Mouse (Mus musculus) ovary, postnatal 14 days (tissue): ENCODE results near the gene Ciao2a.

Source experiments
- DNase-seq: peaks from one replicate; pipeline ENCODE4 v3.0.0; 2022; ENCODE audit warnings: low spot score

Gene Ciao2a

DNA sequence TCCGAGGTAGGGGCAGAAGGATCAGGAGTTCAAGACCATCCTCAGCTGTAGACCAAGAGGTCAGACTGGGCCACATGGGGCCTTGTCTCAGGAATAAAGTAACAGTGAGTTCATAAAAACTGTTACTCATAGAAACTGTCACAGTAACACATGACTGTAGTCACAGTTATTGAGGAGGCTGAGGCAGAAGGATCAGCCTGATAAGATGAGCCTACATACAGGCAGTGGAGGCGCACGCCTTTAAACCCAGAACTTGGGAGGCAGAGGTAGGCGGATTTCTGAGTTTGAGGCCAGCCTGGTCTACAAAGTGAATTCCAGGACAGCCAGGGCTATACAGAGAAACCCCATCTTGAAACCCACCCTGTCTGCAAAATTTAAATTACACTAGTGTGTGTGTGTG lies 6.3 kb upstream of the Ciao2a start:
- DNase-seq = no peak

DNA sequence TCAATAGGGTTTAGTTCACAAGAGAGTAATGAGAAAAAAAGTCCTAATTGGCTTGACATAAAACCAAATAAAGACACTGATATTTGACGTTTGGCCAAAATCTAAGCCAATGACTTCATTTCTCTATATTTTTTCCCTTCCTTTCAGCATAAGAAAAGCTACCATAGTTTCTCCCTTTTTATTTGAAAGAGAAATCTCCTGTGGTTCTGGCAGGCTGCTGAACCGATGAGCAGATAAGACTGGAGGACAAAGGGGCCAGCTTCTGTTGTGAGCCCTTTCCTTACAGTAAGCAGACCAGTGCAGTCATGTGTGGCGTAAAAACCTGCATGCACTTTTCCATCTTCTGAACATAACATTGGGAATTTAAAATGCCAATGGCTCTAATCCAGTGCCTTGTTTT lies 5.5 kb upstream of the Ciao2a start:
- no peak for DNase-seq

DNA sequence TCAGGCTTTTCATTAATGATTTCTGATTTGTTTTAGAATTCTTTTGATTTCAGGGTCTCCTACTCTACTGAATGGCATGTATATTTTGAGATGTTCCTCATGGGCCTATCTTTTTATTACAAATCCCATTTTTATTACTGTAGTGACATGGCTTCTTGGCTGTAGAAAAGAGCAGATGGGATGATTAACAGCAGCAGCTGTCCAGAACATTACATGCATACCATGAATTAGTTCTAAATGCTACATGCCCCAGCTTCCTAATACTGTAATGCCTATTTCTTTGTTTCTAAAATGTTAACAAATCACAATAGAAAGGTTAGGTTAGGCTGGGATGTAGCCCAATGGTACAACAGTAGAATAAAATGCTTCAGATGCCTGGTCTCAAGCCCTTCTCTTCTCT lies 5.0 kb upstream of the Ciao2a start:
- DNase-seq = no peak

DNA sequence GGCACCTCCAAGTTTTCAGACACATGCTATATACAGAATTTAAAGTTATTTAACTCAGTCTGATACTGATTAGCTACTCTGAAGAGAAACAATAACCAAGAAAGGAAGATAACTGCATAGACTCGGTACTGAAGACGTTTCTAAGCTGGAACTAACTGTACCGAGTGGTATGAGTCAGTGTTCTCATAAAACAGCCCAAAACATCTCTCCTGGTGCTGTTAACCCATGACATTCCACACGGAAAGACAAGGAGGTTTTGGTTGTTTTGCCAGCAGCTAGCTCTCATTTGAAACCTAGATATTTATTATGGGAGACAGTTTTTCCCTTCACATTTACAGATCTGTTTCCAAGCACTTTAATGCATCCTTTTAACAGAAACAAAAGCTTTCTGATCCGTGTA lies 2.8 kb upstream of the Ciao2a start:
- no peak for DNase-seq

DNA sequence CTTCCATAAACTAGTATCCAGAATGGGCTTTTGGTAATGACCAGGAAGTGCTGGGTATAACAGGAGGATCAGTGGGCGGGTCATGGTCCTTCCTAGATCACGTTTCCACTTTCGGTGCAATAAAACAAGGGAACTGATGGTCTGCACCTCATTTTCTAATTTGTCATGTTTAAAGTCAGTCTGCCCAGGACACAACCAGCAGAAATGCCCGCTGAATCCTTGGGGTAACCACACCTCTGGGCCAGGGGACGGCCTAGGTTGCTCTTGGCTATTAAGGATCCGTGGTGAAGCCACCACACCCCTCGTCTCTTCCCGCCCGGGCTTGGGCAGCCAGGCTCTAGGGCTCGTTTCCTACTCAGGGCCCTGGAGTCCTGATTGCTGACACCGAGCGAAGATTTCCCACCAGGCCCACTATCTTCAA lies 2.3 kb upstream of the Ciao2a start:
- DNase-seq = peak; percentile 23

DNA sequence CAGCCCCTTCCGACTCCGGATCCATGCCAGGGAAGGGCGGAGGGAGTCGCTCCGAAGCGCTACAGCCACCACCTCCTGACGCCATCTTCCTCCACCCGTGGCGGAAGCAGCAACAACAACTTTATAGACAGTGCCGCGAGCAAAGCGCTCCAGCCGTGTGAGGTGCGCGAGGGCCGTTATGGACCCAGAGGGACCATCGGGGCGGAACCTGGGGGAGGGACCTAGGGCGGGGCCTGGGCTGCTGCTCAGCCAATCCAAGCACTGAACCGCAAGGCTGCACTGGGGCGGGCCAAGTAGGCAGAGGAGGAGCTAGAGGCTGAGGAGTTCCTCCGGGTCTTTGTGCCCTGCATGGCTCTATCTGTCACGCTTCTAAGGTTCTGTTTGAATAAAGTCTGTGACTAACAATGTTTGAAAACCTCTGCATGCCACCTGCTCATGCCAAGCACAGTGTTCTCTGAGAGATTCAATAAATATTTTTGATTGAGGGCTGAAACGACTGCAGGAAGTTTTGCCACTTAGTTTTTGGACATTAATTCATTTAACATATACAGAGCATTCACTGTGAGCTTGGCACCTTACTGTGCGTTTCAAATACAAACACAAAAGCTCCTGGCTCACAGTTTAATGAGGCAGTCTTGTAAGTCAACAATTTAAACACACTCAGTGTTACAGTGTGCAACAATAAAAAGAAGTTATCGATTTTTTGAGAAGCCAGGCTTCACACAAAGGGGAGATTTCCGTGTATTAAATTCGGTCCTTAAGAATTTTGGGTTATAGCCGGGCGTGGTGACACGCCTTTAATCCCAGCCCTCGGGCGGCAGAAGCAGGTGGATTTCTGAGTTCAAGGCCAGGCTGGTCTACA lies 1.5 kb upstream of the Ciao2a start:
- DNase-seq = peak; percentile 94

DNA sequence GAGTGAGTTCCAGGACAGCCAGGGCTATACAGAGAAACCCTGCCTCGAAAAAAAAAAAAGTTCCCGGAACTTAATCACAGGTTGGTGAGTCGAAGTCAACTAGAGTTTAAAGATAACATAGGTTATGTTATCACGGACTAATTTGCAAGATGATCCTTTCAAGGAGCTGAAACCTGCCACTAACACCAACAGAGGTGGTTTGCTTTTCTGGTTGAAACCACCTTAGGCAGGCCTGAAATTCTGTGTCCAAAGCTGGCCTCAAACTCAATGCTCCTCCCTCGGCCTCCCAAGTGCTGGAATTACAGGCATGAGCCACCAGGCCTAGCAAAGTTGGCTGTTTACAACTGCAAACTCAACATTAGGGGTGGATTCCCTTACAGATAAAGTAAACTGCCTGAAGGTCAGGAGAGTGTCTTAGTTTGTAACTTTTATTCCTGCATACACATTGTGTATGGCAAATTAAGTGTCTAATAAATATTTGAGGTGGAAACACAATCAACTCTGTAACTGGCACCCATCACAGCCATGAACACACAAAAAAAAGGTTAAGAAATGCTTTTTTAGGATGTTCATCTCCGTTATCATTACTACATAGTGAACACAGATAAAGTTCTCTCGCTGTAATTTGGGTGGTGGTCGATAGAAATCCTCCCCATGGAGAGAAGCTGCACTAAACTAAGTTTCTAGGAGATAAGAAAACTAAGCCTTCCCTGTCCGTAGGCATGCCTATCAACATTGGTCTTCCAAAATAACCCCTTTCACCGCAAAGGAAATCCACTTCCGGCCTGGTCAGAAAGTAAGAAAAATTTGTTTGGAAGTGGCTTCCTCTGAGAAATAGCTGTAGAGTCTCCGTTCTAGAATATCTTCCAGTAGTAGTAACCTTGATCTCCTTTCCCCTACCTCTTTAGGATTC lies 612 bp upstream of the Ciao2a start:
- DNase-seq = no peak

DNA sequence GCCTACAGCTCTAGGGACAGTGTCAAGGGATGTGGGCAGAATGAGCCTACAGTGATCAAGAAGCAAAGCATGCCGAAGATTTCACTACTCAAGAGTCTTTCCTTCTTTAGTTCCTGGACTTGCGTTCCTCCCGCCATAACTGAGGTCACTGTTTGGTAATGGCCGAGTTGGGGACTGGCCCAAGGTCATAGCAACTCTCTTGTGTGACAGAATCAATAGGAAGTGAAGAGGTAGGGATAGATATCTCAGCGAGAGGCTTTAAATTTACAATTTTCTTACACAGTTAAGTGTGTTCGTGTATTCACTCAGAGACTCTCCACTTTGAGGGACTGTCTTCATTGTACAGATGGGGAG lies 759 bp downstream of the Ciao2a start:
- no peak for DNase-seq

DNA sequence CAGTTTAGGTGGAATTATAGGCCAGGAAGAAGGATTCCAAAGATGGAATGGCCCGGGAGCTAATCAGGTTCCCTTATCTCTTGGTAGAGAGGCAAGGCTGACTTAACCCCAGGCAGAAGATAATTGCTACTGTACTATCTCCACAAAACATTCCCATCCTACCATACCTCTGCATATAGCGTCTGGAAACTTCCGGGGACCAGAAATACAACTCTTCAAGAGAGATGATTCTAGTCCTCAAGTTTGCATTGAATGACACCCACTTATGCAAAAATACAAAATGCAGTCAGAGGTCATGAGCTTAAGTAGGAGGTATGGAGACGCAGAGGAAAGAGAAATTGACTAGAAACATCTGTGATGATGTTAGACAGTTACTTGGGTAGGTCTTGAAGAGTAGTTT lies 1.5 kb downstream of the Ciao2a start:
- no peak for DNase-seq

DNA sequence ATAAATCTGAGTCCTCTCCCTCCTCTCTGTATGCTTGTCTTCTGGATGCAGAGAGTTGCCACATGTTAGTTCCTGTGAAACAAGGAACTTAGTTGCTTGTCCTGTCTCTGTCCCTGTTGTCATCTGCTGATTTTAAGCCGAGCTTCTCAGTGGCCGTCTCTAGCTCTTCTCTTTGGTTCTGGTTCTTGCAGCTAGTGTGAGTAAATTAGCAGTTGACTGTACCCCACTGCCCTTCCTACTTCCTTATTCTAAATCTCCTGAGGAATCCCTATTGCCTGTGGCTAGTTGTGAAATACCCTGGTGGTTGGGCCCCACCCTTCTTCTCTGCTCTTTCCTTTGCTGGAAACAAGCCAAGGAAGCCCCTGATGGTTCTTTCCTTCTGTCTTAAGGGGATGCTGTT lies 5.1 kb downstream of the Ciao2a start:
- DNase-seq = no peak

DNA sequence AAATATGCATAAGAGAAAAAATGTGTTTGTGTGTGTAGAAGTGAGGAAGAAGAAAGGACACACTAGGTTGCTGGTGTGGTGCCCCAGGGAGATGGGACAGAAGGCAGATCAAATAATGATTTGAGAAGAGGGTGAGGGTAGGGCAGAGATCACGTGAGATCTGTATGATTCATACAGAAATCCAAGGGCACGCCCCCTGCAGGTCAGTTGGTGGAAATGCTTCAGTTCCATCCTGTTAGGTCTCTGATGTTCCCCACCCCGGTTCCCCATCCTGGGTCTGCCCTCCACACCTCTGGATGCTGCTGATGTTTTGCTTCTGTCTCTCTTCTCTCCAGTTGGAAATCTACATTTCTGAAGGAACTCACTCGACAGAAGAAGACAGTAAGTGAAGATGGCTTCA lies 9.6 kb downstream of the Ciao2a start:
- no peak for DNase-seq

DNA sequence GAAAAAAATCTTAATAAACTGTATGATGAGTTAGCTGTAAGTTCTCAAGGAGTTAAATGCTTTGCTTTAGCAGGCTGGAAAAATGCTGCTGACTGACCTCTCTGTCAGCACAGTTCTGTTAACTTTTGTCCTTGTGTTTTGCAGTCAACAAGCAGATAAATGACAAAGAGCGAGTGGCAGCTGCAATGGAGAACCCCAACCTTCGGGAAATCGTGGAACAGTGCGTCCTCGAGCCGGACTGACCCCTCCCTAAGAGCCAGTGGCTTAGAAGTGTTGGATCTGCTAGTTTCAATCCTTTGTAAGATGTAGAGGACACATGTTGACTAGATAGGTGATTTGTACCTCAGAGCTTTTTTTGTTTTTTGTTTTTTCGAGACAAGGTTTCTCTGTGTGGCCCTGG lies 11.8 kb downstream of the Ciao2a start:
- DNase-seq = no peak

DNA sequence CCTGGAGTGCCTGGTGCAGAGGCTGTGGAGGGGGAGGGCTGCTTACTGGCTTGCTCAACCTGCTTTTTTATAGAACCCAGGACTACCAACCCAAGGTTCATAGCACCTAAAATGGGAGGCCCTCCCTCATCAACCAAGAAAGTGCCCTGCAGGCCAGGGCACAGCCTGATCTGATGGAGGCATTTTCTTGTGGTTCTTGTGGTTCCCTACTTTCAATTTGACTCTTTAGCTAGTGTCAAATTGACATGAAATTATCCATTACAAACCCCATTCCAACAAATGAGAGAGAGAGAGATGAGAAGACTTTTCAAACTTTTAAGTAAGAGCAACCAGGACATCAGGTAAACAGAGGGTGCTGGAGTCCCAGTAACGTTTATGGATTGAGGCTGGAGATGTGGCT lies 15.9 kb downstream of the Ciao2a start:
- no peak for DNase-seq

DNA sequence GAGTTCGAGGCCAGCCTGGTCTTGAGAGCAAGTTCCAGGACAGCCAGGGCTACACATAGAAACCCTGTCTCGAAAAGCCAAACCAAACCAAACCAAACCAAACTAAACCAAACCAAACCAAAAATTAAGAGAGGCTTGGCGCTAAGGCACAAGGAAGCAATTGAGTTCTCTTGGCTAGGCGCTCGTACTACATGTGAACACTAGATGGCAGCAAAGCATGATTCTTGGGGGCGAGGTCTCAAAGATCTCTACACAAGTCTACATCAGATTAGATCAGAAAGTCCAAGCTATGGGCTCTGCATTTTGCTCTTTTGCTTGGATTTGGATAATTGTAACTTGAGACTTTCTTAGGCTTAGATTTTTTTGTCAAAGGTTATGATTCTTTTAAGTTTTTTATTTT lies 17.8 kb downstream of the Ciao2a start:
- peak; percentile 67 for DNase-seq

DNA sequence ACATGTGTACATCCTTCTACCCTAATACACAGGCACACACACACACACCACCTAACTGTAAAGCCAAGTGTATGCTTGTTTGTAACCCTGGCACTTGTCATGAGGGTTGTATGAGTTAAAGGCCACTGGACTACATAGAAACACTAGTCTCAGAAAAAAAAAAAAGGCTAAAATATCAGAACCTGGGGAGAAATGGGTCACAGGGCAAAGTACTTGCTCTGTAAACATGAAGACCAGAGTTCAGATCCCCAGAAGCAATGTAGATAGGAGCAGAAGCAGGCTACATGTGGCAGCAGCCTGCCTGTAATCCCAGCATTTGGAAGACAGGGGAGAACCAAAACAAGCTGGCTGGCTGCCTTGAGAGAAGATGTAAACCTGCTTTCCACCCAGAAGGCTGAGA lies 19.7 kb downstream of the Ciao2a start:
- no peak for DNase-seq

DNA sequence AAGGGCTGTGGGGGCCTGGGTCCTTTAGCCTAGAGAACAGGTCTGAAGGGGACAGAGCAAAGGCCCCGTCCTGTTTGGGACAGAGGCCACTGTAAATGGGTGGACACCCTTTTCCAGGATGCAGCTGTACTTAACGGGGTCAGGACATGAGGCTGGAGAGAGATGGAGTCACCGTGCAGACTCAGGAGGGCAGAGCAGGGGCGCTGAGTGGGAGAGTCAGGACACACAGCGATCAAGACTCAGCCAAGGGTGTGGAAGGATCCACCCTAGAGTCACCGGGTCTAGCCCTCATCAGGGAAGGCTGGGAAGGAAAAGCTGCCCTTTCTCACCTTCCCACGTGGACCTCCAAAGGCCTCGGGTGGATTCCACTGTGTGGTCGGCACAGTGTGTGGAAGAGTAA lies 25.6 kb downstream of the Ciao2a start:
- no peak for DNase-seq

DNA sequence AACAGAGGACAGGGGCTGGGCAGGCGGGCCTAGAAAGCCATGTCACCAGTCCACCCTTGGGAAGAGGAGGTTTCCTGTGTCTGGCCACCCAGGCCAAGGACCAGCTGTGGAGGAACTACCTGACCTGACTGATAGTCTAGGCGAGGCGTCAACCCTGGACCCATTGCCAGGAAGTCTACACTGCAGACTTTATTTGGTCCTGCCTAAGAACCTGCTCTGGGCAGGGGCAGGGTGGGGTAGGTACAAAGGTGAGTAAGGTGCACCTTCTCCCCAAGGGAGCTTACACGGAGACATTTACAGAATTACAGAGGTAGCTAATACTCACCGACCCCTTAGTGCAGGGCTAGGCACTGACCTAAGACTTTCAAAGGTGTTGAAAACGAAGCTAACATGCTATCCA lies 27.2 kb downstream of the Ciao2a start:
- DNase-seq = no peak

DNA sequence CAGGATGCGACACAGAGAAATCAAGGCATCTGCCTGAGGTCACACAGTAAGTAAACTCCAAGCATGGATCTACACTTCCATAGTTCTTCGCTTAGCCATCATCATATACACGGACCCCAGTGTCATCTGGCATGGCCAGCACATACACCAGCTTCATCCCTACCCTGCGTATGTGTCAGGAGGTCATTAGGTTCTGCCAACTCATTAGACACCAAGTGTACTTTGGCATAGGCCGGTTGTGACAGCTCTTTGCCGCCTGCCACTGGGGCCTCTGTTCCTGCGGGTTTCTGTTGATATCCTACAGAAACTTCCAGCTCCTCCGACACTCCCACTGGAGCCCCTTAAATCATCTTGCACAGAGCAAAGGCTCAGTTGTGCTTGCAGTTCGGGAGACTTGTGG lies 27.6 kb downstream of the Ciao2a start:
- DNase-seq = no peak

DNA sequence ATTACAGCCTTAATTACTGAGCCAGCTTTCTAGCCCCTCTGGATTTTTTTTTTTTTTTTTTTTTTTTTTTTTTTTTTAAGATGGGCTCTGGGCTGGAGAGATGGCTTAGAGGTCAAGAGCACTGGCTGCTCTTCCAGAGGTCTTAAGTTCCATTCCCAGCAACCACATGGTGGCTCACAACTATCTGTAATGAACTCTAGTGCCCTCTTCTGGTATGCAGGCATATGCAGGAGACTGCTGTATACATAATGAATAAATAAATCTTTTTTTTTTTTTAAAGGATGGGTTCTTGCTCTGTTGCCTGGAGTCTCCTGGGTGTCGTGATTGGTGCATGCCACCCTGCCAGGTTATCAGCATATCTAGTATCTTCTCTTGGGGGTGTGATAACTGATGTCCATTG lies 29.1 kb downstream of the Ciao2a start:
- DNase-seq = no peak

DNA sequence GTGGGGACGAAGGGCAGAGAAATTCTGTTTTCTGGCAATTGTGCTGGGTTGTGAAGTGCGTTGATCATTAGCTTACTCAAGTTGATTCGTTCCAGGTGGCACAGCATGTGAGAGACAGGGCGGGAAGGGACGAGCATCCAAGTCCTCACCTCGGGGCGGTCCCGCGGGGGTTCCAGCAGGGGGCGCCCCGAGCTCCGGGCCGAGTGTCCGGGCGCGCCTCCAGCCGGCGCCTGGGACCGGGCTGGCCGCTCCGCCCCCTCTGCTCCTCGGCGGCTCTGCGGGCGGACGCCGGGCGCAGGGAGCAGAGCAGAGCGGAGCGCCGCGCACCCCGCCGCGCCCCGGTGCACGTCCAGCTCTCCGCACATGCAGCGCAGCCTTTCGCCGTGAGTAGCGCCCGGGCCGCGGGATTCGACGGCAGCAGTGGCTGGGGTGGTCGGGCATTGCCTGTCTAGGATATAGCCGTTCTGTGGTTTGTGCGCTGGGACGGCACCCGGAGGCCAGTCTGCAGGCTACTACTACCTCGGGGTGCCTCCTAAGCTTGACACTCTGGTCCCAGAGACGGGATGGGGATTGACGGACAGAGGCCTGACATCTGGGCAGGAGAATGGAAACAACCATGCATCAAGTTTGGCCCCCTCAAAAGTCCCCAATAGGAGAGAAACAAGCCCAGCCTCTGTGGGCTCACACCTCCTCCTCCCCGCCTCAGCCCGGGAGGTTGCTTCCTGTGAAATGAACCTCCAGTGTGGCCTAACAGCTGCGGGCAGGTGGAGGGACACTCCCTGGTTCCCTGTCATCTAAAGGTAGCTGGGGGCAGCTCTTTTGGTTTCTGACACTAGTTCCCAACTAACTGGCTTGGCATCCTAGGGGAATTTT lies 31.8 kb downstream of the Ciao2a start, which contains the start of gene Dapk2:
Gene Dapk2, plus strand, starts transcription at position 266 of the 873 bp plus-strand sequence.
- DNase-seq = peak; percentile 87

DNA sequence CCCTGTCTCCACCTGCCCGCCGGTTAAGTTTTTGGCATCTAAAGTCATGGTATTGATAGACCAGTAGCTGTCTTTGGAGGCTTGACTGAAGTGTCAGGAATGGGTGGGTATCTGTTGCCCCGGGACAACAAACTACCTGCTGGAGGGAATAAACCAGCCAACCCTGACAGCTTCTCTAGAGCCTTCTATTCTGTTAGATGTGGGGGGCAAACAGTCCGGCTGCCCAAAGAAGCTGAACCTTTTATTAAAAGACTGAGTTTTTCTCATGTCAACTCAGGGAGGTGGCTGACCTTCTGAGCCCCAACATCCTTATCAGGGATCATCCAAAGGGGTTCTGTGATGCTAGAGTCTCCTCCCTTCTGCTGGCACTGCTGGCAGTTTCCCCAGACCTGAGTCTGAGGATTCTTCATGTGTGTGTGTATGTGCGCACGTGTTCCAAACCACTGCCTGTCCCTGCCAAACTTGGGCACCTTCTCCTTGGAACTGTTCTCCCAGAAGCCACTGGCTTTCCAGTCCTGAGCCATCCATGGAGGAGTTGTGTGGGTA lies 32.5 kb downstream of the Ciao2a start:
- DNase-seq = no peak

DNA sequence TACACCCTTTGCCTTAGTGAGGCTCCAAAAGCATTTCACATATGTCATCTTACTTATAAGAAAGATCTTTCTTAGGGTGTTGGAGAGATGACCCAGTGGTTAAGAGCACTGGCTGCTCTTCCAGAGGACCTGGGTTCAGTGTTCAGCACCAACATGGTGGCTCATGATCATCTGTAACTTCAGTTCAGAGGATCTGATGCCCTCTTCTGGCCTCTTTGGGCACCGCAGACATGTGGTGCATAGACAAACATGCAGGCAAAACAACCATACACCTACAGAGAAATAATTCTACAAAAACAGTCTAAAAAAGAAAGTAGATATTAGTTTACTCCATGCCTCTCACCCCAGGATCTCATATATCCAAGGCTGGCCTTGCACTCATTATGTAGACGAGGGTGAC lies 33.7 kb downstream of the Ciao2a start:
- no peak for DNase-seq
